Mouse (Mus musculus) kidney, adult 18-20 months (tissue): Measurements from ENCODE around the gene Mcf2l.

ENCODE experiments used
- DNase-seq: peaks from one replicate; pipeline ENCODE4 v3.0.0; 2021

The Mcf2l gene

DNA sequence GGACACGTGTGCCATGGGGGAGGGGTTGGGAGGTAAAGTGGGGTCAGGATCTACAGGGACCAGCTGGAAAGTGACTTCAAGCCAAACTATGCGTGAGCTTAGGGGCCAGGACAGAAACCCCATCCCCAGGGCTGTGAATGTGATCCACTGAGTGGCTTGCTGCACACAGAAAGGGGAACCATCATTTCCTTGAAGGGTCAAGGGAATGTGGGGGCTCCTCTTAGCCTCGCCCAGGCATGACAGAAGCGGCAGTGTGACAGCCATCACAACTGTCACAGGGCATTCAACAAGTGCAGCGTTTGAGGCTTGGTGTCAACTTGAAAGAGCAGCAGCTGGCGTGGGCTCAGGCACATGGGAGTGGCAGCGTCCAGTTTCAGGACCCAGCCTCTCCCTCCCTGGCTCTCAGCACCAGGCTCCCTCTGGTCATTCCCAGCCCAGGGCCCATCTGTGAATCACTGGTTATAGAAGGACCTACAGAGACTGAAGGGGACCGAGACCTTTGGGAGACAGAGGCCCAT is 81.8 kb downstream of the Mcf2l start:
- no peak for DNase-seq

DNA sequence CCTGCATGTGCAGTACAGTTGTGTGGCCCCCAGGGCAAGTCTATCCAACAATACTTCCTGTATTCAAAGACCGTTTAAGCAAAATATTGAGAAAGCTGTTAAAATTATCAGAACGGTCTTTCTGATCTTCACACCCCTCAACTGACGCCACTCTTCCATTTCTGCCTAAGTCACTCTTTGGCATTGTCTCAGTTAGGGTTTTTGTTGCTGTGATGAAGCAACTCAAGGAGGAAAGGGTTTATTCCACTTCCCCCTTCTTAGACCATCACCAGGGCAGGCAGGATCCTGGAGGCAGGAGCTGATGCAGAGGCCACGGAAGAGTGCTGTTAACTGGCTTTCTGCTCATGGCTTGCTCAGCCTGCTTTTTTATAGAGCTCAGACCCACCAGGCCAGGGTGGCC is 82.3 kb downstream of the Mcf2l start:
- DNase-seq = no peak

DNA sequence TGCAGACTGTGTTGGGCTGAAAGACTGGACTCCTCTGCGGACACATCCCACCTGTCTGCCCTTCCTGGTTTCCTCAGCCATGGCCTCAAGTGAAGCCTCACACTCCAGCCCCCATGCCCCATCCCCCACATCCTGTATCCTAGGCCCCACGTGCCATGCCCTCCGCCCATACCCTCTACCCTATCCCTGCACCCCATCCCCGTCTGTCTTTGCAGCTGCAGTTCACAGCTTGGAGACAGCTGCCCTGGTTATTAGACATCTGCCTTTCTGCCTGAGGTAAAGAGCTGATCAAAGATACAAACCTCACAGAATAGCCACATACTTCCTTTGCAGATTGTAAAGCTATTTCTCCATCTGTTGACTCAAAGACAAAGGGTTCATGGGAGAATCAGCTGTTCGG is 83.3 kb downstream of the Mcf2l start:
- no peak for DNase-seq

DNA sequence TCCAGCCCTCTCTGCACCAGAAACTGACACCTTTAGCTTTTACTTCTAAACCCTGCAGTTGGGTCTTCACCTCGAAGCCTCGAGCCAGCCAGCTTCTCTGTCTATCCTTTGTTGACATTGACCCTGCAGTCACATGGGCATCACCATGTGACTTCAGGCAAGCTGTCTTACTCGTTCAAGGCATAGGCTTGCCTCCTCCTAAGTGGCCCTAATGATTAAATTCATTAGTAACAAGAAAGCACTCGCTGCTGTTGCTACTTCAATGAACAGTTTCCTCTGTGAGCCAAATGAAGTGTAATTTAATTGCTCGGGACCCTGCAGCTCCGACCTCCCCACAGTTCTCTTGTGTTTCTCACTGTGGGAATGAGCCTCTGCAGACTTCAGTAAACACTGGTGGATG is 83.8 kb downstream of the Mcf2l start:
- DNase-seq = no peak

DNA sequence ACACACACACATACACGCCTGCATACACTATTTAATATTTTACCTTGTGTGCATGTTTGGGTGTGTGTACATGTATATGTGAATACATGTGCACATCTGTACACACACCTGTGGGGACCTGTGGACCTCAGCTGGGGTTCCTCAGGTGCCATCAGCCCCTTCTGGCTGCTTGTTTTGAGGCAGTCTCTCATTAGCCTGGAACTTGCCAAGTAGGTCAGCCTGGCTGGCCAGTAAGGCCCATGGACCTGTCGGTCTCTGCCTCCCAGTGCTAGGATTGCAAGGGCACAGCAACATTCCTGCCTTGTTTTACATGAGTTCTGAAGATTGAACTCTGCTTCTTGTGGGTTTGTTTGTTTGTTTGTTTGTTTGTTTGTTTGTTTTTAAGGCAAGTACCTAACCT is 87.0 kb downstream of the Mcf2l start:
- no peak for DNase-seq

DNA sequence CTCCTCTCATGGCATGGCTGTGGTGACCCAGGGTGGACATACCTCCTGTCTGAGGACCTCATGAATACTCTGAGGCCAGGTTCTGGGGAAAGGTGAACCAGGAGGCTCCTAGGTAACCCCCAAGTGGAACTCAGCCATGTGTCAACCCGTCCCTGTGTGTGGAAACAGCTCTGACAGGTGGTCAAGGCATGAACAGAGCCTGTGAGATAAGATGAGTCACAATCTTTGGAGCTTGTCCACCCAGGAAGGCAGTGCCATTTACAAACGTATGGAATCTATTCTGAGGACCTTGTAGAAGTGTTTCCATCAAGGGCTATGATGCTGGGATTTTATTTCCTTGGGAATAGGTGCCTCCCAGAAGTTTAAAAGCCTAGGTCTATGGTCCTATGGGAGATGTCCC is 87.6 kb downstream of the Mcf2l start:
- DNase-seq = no peak

DNA sequence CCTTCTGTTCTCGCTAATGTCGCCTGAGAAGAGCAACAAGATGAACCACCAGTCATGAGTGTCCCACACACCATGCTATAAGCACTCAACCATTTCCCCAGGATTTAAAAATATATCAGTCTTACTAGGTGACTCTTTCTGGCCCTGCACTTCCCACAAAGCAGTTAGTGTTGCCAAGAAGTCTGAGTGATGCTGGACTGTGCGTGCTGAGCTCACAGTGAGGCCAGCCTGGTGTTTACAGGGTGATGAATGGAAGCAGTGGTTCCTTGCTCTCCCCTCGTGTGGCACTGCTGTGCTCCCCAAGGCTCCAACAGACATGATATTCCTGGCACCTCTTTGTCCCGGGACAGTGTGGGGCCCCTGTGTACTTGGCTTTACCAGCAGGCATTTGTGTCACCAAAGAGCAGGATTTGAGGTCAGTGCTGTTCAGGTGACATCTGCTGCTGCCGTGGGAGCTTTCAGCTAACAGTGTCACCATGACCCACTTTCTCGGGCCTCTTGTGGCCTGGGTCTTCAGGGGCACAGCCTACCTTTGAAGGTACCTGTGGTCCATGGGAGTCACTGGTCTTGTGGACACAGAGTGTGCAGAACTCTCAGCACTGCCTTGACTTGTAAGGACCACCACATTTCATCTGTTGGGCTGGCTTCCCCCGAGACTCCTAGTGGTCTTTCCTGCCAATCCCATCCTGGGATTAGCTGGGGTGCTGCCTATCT is 88.4 kb downstream of the Mcf2l start:
- no peak for DNase-seq

DNA sequence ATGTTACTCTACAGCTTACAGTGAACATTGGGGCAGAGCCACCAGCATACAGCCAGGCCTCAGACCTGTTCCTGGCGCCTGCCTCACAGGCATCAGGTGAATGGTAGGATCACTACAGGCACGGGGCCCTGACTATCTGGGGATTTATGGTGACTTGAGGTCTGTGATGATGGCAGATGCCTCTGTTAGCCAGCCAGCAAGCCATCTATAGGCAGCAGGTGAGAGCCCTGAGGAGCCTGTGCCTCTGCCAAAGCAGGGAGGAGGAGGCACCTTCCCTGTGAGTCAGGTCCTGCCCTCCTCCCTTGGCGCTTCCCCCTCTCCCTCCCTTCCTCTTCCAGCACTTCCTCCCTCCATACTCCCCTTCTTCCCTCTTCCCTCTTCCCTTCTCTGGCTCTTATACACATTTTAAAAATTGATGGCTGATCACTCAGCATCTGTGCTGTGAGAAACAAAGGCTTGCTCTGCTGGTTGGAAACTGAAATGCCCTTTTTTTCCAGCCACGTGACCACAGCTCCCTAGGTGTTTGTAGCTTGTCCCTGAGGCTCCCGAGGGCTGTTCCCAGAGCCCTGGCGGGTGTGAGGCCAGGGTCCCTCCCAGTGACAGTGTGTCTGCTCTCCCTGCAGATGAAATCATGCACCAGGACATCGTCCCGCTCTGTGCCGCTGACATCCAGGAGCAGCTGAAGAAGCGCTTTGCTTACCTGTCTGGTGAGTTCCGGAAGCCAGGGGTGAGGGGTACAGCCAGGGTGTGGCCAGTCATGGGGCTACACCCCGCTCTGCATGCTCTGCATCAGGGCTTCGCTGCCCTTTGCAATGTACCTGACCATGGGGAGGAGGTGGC is 89.2 kb downstream of the Mcf2l start:
- DNase-seq = no peak

DNA sequence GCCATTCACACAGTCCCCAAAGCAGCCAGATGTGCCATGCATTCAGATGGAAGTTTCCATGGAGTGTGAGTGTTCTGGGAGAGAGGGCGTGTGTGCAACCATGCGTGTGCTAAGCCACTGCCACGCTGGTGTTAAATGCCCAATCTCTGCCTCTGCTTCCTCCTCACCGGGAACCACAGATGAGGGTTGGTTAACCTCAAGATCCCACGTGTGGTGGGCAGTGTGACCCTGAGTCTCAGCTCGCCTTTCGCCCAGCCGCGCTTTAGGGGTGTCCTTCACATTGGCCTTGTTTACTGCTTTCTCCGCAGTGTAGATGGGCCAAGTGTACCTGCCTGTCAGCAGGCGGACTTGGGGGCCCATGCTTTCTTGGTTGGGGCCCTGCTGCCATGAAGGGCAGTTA is 102.7 kb downstream of the Mcf2l start:
- no peak for DNase-seq

DNA sequence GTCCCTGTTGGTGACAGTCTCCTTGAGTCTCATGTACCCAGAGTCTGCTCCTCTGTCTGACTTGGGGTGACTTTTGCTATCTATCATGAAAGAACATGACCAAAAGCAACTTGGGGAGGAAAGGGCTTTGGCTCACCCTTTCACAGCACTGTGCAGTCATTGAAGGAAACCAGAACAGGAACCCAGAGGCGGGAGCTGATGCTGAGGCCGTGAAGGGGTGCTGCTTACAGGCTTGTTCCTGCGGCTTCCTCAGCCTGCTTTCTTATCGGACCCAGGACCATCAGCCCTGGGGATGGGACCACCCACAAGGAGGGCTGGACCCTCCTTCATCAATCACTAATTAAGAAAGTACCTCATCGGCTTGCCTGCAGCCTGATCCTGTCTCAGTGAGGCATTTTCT is 103.1 kb downstream of the Mcf2l start:
- no peak for DNase-seq

DNA sequence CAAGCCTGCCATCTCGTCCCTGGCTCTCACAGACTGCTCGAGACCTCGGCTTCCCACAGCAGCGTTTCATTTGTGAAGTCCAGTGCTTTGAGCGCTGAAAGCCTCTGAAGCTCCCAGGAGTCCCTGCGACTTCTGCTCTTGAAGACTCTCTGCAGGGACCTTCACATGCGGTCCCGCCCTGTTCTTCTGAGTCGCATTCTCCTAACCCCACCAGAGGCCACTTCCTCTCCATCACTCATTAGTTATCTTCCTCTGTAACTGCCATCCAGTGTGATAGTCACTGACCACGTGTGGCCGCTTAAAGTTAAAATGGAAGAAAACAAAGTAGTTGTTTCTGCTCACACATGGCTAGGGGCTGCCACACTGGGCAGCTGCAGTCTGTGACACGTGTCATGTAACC is 103.7 kb downstream of the Mcf2l start:
- DNase-seq = no peak

DNA sequence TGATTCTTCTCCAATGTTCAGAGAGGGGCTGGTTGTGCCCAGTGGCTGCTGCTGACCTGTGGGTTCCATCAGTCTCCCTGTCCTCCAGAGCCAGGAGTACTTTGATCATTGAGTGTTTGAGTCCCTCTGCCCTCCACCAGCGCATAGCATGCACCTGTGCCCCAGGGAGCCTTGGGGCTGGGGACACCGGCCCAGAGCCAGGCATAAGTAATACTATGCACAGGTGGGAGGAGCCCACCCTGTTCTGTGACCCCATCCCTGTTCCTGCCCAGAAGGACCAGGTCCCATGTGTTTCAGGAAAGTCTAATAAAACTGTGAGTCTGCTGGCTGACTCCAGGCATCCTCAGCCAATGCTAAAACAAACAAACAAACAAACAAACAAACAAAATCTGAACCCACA is 104.7 kb downstream of the Mcf2l start:
- no peak for DNase-seq

DNA sequence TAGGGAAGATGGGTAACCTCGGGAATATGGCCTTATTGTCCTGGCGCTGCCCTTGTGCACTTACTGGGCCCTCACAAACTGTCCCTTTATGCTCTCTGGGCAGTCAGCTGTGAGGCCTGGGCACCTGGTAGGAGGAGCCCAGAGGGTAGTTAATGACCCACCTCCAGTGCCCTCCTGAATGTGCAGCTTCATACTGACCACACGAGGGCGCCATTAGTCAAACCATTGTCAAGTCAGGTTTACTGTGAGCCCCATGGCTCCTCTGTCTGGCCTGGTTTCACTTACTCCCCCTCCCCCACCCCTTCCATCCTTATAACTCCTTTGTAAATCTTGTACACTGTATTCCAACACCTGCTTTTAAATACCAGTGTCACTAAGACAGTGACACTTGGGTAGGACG is 105.1 kb downstream of the Mcf2l start:
- peak; percentile 67 for DNase-seq

DNA sequence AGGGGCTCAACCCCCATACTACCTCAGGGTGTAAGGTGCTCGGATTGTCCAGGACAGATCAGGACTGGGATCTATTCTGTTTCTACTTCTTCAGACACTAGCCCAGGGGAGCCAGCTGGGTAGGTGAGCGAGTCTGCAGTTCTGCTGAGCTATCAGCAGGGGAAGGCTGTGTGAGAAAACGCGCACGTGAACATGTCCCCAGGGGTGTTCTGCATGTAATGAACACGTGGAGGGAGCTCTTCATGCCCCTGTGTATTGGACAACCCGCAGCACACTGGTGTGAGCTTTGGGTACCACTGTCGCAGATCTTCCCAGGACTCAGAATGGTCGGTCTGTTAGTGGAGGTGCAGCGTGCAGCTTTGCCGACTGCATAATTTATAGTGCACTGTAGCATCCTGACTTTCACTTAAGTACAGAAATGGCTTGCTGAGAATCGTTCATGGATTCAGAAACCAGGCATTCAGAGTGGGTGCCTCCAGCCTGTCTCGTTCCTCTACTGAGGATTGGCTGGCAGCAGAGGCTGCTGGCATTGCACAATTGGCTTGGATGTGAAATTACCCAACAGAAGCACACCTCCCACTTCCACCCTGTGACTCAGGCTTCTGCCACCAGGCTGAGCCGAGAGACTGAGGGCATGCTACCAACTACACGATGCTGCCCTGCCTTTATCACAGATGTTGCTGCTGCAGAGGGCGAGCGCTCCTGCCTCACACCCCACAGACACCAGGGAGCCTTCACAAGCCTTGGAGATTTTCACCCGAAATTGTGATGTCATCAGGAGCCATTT is 110.3 kb downstream of the Mcf2l start:
- DNase-seq = no peak

DNA sequence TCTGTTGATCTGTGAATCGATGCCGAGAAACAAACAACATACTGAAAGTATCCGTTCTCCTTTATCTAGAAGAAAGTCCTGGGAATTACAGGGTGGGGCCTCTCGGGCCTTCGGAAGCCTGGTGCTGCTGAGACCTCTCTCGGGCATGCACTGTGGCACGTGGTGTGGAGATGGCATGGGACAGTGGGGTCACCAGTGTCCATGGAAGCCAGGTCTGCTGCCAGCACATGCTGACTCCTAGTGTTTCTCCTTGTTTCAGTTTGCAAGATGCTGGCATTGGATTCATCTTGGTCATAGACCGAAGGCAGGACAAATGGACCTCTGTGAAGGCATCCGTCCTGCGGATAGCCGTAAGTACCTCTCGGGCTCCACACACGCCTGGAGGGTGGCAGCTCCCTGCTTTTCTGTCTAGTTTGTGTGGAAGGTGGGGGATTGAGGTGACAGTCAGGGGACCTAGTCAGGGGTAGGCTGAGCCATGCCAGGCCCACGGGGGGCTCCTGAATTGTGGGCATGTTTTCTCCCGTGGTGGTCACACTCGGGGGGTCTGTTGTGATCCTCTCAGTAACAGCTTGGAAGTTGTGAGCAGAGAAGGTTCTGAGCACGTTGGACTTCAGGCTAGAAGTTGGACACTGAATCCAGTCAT is 111.1 kb downstream of the Mcf2l start:
- no peak for DNase-seq

DNA sequence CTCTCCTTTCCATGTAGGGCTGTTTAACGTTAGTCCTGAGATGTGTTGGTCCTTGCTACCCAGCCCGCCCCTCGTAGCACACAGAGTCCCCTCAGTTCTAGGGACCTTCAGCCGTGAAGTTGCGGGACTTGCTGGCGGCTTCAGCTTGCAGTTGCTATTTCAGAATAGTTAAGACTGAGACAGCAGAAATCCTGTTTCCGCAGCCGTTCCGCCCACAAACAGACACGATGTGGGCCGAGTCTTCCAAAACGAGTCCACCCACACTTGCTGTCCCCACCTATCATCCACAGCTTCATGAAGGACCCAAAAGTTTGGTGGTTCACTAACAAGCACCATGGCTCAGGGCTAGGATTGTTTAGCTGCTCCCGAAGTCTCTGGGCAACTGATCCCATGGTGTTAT is 111.7 kb downstream of the Mcf2l start:
- no peak for DNase-seq

DNA sequence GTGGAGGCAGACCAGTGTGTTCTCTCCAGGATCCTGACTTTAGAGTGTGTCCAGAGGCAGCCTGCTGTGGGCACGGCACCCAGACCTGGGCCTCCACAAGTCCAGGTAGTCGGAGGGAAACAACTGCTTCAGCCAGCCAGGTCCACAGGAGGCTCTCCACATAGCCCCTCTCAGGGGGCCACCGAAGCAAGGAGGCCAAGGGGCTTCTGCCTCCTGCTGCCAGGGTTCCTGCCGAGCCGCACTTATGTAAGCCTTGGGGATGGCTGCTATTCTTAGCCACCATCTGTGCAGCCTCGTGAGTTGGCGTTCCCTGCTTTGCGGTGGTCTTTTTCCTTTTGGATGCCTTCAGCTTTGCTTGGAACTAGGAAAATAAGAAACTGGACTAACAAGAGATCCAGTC is 114.0 kb downstream of the Mcf2l start:
- no peak for DNase-seq

DNA sequence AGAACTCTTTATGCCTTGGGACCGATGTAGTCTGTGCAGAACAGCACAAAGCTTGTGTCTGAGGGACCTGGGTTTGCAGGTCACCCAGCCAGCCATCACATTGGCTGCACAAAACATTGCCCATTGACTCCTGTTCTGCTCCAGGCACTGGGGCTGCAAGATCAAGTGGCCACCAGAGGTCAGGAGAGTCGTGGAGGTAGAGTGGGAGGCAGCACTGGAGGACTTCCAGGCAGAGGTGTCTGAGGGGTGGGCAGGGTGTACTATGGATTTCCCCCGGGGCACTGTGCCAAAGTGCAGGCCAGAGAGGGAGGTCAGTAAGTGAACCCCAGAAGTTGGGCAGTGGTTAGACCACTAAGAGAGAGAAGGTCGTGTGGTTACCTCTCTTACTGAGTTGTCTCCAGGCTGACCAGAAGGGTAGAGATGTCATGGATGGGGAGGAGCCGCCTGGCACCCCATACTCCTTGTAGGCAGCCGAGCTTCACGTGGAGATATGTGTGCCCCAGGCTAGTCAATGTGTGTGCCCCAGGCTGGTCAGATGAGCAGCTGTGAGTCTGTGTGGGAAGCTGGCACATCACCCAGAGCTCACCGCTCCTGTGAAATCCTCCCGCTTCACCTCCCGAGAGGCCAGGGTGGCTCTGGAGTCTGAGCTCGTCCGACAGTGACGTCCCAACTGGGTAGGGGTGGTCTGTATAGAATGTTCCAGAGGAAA is 115.3 kb downstream of the Mcf2l start:
- no peak for DNase-seq

DNA sequence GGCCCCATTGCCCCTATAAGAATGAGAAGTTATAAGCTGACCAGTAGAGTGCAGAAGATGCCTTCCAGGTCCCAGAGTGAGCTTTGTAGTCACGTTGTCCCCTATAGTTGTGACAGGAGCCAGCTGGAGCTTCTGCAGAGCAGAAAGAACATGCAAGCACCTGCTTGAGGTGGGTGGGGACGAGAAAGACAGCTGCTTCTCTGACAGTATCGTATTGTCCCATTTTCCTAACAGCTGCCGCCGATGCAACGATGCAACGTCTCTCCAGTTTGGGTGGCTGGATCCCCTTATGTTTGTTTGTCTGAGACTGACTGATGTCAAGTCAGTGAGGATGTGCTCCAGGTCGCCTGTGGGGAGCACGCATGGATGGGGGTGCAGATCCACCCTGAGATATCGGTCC is 117.8 kb downstream of the Mcf2l start:
- DNase-seq = no peak

DNA sequence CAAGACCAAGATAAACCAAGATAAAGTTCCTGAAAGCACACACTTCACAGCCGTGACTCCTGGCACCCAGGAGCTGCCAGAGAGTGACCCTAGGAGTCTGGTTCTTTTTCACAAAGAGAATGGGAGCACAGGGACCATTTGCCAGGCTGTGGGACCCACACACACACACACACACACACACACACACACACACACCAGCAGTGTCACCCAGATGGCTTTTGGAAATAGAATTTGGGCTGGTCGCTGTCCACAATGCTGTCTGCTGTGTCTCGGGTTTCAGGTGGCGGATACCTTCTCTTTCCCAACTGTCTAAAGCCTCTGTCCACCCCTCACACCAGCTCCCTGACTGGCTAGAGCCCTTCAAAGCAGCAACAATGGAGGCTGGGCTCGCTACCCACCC is 120.9 kb downstream of the Mcf2l start:
- no peak for DNase-seq

DNA sequence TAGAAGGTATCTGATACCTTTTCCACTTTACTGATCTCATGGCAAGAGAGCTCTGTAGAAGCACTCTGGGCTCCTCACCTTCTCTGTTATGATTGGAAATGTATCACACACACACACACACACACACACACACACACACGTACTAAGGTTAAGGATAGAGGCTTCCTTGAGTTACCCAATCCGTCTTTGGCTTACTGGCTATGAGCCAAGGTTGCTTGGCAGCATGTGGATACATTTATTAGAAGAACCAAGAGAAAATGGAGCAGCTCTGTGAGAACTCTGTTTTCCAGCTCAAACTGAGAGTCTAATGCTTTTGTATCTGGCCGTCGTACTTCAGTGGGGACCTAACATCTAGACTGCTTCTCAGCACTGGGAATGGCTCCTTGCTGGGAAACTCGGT is 121.9 kb downstream of the Mcf2l start:
- no peak for DNase-seq

DNA sequence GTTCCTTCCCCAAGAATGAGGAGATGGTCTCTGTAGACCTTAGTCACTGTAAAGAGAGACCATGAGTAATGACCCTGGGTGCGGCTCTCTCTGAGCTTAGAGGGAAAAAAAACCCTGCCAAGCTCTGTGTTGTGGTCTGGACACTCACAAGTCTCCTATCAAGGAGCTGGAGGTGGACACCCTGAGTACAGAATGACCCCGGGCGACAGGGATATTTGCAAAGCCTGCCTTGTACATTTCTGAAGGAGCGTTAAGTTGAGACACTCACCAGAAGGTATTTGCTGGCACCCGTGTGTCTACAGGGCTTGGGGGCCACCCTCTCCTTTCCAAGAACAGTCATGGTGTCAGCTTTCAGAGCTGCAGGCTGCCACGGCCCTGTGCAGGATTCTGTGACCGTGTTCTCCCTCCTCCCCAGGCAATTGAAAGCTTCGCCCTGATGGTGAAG is 123.2 kb downstream of the Mcf2l start:
- DNase-seq = no peak
